Mouse (Mus musculus): ENCODE results near the gene Plppr4.

The Plppr4 gene

DNA sequence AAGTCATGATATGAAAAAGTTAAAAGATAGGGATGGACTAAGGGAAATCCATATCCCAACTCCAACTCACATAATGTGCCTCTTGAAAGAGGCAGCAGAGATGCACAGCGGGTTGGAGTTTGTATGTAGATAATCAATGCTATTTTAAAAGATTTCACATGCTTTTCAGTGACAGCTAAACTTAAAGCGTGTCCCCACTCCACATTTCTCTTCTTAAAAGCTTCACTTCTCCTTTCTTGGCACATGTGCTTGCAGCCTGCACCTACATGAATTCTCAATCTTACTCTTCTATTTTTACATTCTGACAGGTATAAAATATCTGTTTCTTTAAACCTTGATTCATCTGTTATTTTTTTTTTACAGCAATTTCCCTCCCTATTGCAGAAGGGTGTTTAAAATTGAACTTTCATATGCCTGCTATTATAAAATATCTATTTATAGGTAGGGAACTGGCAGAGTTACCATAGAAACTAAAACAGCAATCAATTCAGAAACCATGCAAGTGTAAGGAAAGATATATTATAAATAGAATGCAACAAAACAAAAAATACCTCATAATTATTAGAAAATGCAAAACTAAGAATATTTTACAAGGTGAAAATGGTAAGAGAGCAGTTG, 66.3 kb downstream of the Plppr4 start:
- no peak for DNase-seq (ENCODE audit: low spot score)

All from adipocyte (in vitro differentiated cells).